Mouse (Mus musculus): ENCODE measurements around the gene Ifi203.
"Not testable (repeated sequence)": the region's sequence is repeated elsewhere in the genome, so short reads cannot be mapped to it uniquely, and the experiment has no call there.

Ifi203 gene

GRCm38 (mm10) chr1:173887026-173887787 lies 55.3 kb downstream of the Ifi203 start:
- not testable (repeated sequence) for DNase-seq

GRCm38 (mm10) chr1:173880004-173880666 lies 62.3 kb downstream of the Ifi203 start:
- not testable (repeated sequence) for DNase-seq

- not testable (repeated sequence) for DNase-seq
Measured at GRCm38 (mm10) chr1:173879225-173879987, 63.1 kb downstream of the Ifi203 start.

GRCm38 (mm10) chr1:173878264-173878663 lies 64.2 kb downstream of the Ifi203 start:
- not testable (repeated sequence) for DNase-seq

GRCm38 (mm10) chr1:173877125-173877524 lies 65.3 kb downstream of the Ifi203 start:
- DNase-seq, result not testable (repeated sequence)

Measured in retina, postnatal 1 day (tissue).